Mouse (Mus musculus) spleen, postnatal 14 days (tissue): ENCODE data around the gene Zfp655.
A peak's percentile ranks its signal among the peaks of the same experiment; 100 is the strongest.
"Not testable (repeated sequence)": the region's sequence is repeated elsewhere in the genome, so short reads cannot be mapped to it uniquely, and the experiment has no call there.

Source experiments
- DNase-seq, 2 experiments: peaks; one replicate each; pipeline ENCODE4 v3.0.0; 2021 to 2022; ENCODE audit warnings: low spot score in 2 of 2

The Zfp655 gene

DNA sequence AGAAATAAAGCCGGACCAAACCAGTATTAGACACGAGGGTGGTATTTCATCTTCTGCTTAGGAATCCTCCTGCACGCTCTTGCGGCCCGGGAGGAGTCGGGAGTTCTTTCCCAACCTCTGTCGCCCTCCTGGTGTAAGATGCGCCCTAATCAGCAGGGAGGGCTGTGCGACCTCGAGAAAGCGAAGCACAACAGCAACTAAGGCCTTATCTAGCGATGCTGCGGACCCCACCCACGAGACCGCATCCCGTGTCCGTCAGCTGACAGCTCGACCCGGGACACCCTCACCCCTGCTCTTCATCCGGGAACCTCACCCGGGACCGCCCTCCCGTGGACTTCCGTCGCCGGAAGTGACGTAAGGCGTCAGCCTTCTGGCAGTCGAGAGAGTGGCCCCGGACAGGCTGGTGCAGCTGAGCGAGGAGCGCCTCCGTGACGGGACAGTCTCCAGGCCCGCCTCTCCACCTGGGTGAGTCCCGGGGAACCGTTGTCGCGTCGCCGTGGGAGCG, at the start of gene Zfp655:
Gene Zfp655, plus strand, starts transcription at position 349 of the 505 bp plus-strand sequence.
- DNase-seq = peak; percentile 89 to 94

DNA sequence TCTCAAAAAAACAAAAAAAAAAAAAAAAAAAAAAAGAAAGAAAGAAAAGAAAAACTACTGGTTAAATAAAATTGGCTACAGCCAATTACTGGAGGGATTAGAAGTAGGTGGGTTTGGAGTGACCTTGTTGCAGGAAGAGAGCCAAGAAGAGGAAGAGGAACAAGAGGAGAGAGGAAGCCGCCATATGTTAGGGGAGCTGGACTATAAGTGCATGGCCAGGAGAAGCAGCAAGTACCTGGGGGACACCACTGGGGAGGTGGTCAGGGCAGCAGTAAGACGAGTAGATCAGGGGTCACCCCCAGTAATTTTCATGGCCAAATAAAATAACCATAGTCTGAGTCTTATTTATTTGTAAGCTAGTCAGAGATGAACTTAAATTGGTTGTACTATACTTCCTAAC, 46.3 kb upstream of the Zfp655 start:
- DNase-seq = no peak

DNA sequence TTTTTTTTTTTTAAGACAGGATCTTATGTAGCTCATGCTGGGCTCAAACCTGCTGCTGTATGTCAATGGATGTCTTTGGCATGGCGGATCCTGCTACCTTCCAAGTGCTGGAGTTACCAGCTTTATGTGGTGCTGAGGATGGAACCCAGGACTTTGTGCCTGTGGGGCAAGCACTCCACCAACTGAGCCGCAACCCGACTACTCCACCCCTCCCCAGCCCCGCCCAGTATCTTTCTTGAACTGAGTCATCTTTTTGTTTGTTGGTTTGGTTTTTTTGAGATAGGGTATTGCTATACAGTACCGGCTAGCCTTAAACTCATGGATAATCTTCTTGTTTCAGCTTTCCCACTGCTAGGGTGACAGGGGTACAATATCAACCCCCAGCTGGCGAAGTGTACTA, 42.1 kb upstream of the Zfp655 start:
- DNase-seq = no peak

DNA sequence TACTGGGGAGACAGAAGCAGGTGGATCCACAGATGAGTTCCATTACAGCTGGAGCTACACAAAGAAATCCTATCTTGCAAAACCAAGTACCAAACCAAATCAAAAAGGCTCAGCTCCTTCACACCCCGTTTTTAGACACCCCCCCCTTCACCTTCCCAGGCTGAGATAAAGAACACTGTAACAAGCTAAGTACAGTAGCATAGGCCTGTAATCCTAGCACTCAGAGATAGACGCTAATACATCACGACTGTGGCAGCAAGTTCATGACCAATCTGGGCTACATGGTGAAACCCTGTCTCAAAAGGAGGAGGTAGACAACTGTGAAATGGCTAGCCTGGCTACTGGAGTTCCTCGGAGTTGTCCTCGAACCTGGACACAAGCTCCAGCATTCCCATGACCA, 41.1 kb upstream of the Zfp655 start:
- no peak for DNase-seq

DNA sequence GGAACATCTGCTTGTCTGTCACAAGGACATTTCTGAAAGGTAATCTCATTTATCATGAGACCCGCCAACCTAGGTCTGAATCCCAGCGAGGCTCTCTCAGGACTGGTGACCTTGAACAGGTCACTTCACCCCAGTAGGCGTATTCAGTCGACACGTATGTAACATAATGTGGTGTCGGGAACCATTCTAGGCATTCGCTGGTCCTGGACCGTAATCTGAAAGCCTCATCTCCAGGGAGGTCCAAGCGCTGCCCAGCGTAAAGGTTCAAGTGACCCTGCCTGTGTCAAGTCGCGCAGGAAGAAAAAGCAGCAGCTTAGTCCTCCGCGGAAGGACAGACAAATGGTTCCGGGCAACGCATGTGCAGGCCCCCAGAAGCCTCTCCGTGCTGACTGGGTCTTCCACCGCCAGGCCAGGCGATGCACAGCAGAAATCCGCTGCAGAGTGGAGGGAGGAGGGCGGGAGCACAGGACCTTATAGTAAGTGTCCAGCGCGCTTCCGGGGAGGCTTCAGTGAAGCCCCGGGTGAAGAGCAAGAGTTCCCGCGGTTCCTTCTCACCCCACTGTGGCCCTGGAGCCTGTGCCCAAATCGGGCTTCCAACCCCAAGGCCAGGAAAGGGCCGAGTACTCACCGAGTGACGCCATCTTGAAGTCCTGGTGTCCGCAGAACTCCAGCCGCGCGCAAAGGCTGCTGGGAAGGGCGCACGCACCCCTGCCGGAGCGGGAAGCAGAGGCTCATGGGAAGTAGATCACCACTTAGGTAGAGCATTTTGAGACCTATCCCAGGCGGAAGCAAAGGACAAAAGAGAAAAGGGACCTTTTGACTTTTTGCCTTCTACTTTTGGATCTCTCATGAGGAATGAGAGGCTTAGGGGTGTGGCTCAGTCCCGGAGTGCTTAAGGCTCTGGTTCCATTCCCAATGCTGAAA, 40.4 kb upstream of the Zfp655 start:
- peak; percentile 79 to 84 for DNase-seq

DNA sequence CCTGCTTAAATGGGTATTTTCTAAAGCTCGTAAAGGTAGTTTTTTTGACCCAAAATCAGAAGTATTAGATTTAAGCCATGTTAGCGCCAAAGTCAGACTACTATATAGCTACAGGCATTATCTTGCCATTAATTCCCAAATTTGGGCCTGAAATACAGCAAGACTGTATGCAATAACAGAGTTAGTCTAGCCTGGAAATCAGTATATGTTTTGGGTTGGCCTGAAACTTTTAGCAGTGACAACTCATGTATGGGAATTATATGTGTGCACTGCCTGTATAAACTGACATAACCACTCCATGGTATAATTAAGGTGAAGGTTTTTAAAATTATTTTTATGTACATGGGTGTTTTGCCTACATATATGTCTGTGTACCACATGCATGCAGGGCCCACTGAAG, 39.6 kb upstream of the Zfp655 start, which contains the start of gene Atp5j2:
Gene Atp5j2, minus strand, starts transcription at position 101 of the 400 bp plus-strand sequence.
- no peak for DNase-seq

DNA sequence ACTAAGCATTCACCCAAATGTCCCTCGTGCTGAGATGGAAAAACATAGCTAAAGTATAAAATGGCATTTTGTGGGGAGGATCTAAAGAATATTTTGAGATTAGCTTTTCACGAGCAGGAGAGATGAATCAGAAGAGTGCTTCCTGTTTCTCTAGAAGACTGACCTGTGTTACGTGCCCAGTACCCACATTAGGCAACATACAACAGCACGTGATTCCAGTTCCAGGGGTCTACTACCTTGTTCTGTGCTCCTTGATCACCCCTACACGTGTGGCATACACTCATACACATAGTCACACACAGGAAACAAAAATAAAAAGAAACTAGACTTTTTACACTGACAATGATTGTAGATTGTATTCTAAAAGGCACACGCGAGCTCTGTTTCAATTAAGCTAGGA, 31.1 kb upstream of the Zfp655 start:
- no peak for DNase-seq

DNA sequence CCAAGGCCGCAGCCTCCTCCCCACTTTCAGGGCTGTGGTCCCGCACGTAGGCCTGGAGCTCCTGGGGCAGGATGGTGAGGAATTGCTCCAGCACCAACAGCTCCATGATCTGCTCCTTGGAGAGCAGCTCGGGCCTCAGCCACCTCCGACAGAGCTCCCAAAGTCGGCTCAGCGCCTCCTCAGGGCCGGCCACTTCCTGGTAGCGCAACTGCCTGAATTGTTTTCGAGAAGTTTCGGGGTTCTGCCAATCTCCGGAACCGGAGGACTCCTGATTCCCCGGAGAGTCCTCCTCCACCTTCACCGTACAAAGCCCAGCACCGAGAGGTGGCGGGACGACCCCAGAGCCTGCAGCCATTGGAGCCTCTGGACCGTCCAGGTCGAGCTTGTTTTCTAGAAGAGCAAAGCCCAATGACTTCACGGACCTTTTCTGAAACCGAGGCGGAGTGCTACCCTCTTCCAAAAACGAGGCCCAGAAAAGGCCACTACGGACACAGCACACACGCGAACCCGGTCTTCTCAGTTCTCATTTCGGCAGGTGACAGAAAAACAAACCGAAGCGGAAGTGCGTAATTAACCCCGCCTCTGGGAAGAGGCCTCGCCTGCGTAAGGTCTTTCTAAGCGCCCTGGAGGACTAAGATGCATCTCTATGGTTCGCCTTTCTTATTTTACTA, 30.1 kb upstream of the Zfp655 start, which contains the start of gene Zkscan14:
Gene Zkscan14, minus strand, starts transcription at position 548 of the 671 bp plus-strand sequence.
- DNase-seq = peak; percentile 53 to 74

DNA sequence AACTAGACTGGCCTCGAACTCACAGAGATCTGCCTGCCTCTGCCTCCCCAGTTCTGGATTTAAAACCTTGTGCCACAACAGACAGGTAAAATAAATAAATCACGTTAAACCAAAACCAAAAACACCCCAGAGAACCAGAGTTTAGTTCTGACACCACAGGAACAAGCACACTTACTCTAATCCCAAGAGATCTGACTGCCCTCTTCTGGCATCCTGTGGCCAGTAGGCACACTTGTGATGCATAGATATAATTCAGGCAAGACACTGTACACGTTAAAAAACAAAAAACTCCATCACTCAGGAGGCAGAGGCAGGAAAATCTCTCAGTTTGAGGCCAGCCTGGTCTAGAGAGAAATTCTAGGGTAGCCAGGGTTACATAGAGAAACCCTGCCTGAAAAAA, 29.1 kb upstream of the Zfp655 start:
- DNase-seq = no peak

DNA sequence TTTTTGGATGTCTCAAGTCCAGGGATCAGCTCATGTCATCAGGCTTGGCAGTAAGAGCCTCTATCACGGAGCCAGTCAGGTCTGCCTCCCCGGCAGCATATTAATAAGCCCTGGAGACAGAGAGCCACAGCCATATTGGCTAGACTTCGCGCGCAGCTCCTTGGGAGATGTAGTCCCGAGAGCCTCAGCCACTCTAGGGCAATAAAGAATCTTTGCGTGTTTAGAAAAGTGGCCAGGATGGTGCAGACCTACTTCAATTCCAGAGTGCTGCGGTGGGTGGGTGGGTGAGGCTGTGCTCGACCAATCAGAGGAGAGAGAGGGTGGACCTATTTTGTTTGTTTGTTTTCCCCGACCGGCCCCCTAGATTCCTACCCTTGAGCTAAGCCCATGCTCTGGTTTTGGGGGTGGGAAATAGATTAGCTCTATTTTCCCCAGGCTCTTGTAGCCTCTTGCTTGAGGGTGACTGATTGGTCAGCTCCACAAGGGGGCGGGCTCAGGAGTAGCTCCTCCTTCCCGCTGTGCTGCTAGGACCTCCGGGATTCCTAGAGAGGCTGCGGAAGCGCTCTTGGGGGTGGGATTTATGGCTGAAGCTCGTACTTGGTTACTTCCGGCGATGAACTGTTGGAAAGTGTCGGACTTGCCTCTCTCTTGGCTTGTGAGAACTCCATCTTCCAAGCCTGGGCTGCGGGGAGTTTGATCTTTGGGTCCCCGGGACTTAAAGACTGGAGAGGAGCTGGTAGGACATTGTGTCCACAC, 27.4 kb upstream of the Zfp655 start, which contains the start of gene Zkscan5:
Gene Zkscan5, plus strand, starts transcription at position 627 of the 756 bp plus-strand sequence.
- peak; percentile 92 to 94 for DNase-seq

DNA sequence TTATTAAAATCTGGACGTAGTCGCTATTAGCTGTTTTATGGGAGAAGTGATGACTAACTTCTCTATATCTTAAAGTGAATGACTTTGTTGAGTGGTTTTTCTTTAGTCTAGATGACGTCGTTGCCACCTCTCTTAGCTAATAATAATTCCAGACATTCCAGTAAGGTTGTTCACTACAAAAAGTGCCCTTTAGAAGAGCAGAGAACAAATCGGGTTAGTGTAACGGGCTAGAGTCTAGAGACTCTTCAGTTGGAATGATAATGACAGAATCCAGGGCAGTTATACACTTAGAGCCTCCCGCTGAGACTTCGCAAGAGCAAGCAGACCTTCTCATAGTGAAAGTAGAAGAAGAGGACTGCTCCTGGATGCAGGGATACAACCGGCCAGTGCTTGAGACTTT, 26.5 kb upstream of the Zfp655 start:
- DNase-seq = no peak

DNA sequence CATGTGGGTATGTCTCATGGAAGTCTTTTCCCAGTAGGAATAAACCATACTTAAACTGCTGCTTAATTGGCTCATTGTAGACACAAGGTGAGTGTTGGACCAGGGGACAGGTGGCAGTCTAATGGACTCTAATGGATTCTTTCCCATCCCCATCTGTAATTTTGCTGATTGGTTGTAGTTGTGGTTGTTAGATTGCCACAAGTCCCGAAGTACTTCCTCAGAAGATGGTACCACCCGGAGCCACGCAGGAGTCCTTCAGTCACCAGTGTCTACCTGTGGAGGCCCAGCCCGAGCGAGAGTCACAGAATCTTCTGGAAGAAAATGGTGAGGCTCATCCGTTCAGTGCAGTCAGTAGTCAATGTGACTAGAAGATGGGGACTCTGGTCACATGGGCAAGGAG, 24.1 kb upstream of the Zfp655 start:
- DNase-seq = no peak

DNA sequence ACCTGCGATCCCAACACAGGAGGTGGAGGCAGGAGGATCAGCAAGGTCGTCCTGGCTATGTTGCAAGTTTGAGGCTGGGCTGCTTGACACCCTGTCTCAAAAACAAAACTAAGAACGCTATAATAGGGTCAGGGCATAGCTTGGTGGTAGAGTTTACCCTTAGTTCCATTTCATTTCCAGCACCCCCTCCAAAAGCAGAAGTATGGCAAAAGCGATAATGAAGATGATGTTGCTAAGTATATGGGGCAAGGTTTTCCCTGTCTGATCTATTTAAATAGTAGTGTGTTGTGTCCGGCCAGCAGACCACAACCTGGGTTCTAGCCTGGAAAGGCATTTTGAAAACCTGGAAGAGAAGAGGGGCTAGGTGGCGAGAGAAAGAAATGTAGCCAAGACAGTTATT, 23.6 kb upstream of the Zfp655 start:
- no peak for DNase-seq

DNA sequence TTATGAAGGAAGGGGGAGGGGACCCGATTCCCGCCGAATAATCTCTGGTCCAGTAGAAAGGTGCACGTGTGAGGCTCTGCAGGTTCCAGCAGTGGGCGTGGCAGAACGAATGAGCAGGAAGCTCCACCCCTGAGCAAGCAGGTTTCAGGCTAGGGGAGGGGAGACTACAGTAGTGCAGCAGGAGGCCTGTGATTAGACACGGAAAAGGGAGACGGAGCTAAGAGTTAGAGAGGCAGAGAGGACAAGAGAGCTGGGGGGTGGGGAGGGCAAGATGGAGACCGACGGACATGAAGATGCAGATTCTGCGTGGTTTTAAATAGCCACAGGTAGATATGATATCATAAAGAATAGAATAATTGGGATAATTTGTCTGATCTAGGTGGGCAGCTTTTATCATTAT, 23.1 kb upstream of the Zfp655 start:
- DNase-seq = not testable (repeated sequence)

DNA sequence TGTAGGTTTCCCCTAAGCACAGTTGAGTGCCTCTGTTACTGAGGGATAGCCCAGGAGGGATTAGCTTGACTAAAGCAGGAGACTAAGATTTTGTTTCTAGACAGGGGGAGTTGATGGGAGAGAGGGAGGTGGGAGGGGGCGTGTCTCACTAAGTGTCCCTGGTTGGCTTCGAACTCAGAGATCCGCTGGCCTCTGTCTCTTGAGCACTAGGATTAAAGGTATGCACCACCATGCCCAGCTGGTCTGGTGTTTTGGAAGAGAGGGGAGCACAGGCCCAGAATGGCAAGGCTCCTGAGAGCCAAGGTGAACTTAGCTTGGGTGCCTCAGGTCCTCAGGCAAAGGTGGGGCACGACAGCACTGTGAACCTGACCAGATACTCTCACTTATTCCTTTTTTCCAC, 20.2 kb upstream of the Zfp655 start:
- no peak for DNase-seq

DNA sequence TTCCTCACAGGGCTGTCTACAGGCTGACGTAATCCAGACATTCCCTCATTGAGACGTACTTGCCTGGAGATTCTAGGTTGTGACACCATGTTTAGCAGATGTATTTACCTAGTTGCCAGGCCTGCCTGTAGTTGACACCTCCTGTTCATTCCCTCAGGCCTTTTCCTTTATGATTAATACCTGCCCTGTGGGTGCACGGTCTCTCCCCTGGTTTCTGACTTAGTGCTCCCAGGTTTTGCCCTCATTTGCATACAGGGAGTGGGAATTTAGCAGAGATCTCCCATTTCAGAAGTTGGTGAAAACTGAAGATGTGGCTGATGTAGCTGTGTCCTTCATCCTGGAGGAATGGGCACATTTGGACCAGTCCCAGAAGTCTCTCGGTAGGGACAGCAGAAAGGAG, 19.3 kb upstream of the Zfp655 start:
- DNase-seq = no peak

DNA sequence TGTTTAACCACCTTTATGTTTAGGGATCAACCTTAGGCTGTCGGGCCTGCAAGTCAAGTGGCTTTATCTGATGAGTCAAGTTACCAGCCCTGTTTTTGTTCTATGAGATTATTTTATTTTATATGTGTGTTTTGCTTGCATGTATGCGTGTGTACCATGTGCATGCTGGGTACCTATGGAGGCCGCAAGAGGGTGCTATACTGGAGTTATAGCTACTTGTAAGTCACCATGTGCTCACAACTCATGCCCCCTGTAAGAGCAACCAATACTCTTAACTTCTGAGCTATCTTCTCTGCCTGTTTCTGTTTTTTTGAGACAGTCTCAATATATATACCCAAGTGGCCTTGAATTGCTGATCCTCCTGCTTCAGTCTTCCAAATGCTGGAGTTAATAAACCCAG, 18.0 kb upstream of the Zfp655 start:
- no peak for DNase-seq

DNA sequence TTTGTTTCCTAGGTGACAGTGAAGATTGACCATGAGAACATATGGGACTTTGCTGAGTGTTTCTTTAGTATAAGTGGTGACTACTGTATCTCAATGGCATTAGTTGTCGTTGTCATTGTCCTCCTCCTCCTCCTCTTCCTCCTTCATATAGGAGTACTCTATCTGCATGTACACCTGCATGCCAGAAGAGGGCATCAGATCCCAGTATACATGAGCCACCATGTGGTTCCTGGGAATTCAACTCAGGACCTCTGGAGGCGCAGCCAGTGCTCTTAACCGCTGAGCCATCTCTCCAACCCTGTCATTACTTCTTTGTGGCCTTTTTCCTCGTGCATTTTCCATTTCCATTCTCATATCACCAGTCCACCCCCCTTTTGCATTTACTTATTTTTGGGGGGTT, 16.8 kb upstream of the Zfp655 start:
- DNase-seq = no peak

DNA sequence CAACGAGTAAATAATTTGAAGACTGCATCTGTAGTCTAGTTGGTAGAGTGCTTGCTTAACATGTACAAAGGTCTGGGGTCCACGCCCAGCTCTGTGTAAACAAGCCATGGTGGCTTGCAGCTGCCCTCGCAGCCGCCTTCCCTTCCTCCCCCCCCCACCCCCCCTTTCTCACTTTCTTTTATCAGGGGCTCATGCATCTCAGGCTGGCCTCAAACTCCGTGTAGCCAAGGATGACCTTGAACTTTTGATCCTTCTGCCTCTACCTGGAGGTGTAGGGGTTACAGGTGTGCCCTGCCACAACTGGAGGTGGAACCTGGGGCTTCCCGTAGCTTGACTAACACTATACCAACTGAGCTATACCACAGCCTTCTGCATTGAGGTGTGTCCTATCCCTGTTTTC, 13.8 kb upstream of the Zfp655 start:
- DNase-seq = no peak

DNA sequence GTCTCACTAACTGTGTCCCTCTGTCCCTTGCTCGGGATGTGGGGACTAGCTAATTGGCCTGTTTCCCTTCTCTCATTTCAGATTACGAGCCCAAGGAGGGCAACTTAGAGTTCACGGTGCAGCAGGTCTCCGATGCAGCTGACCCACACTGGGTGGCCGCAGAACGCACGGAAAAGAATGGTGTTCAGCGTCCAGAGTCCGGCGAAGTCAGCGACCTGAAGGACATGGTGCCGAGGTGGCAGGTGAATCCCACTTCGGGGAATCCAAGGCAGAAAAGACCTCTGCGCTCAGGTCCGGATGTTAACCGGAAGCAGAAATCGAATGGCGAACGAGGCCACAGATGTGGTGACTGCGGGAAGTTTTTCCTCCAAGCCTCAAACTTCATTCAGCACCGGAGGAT, 13.3 kb upstream of the Zfp655 start:
- no peak for DNase-seq

DNA sequence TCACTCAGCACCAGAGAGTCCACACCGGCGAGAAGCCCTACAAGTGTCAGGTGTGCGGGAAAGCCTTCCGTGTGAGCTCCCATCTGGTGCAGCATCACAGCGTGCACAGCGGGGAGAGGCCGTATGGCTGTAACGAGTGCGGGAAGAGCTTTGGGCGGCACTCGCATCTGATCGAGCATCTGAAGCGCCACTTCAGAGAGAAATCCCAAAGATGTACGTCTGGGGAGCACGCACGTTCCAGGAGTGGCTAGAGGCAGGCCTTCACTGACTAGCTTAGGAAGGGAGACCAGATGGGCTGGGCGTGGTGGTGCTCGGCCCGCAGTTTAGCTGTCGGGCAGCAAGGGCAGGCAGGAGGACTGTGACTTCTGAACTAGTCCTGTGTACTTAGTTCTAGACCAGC, 12.8 kb upstream of the Zfp655 start:
- DNase-seq = no peak

DNA sequence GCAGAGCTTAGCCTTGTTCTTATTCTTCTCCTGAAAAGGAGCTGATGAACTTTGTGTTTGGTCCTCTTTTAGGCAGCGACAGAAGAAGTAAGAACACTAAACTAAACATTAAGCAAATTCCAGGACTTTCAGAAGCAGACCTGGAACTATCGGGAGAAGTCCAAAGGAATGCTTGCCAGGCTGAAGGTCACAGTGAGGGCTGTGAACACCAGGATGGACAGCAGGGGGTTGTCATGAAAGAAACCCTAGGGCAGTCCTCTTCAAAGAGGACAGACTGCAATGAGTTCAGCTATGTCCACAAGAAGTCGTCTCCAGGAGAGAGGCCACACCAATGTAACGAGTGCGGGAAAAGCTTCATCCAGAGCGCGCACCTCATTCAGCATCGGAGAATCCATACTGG, 11.5 kb upstream of the Zfp655 start:
- no peak for DNase-seq
